Mouse (Mus musculus): Measurements from ENCODE around the gene Ddit4. TPM values are rescaled to one million over a fixed set of nuclear protein-coding genes. Genes with fewer than 3 reads are reported as not detected.

Gene Ddit4
- polyA plus RNA-seq, 1 experiment from 2014 or later = 4.2 TPM

DNA sequence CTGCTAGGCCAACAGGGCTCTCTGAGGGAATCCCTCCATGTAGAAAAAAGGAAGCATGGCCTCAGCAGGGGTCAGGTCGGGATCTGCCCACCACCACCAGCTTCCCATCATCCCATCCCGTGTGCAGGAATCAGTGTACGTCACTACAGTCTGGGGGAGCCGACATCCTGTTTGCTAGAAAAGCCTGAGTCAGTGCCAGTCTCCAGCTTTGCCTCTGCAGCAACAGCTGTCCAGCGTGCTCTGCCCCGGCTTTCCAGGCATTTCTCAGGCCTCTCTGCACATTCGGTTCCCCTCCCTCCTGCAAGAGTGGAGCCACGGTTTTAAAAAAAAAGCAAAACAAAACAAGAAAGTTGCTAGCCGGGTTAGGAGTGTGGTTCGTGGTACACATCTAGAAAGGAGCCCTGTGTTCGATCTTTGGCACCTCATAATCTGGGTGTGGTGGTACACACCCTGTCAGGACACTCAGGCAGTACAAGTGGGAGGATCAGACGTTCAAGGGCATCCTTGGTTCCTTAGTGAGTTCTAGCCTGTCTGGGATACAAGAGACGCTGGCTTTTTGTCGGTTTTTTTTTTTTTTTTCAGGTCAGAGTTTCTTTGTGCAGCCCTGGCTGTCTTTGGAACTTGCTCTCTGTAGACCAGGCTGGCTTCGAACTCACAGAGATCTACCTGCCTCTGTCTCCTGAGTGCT is 32.0 kb downstream of the Ddit4 start:
- Histone ChIP-seq H3K27me3 (ENCODE audit: control insufficient read depth, insufficient read depth, low read length) (no peaks in the 10 kb centered on the region), H3K27ac (ENCODE audit: low read depth, low read length) (no peak overlapping the region), H3K9ac (replicated peaks; ENCODE audit: low read depth, low read length) (no peak overlapping the region), H3K4me2 (ENCODE audit: low read depth, low read length) (no peak overlapping the region), H3K4me3 (ENCODE audit: low read depth, low read length) (no peak overlapping the region), H3K4me1 (ENCODE audit: control insufficient read depth, insufficient read depth, low read length) (peaks cover 16% of the 10 kb centered on the region), H3K36me3 (ENCODE audit: control insufficient read depth, insufficient read depth, low read length) (no peaks in the 10 kb centered on the region), H3K9me3 (ENCODE audit: control insufficient read depth, low read length) (no peaks in the 10 kb centered on the region)
- 51% methylated on average over 15 of the region's 15 CpGs for WGBS
- ATAC-seq (ENCODE audit: low read depth) = no peak

DNA sequence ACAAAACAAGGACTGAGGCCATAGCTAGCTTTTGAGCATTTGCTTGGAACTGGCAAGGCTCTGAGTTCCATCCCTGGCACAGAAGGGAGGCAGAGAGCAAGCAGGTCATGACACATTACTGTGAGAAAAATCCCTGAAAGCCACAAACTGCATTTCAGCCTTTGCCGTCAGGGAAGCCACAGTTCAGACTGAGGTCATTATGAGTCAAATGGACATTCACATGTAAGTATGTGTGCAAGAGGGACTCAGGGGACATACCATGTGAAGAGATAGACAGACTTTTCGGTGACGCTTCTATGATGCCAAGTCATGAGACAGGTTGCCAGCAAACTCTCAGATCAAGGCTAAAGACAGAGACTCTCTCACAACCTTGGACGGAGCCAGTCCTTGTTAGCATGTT is 33.5 kb downstream of the Ddit4 start:
- H3K27me3 ChIP-seq (ENCODE audit: control insufficient read depth, insufficient read depth, low read length) = no peaks in the 10 kb centered on the region
- 93% methylated on average over 4 of the region's 4 CpGs for WGBS
- H3K4me2 ChIP-seq (ENCODE audit: low read depth, low read length) = no peak overlapping the region
- no peaks in the 10 kb centered on the region for H3K36me3 ChIP-seq (ENCODE audit: control insufficient read depth, insufficient read depth, low read length)
- H3K9me3 ChIP-seq (ENCODE audit: control insufficient read depth, low read length) = no peaks in the 10 kb centered on the region
- peaks cover 16% of the 10 kb centered on the region for H3K4me1 ChIP-seq (ENCODE audit: control insufficient read depth, insufficient read depth, low read length)
- no peak overlapping the region for H3K4me3 ChIP-seq (ENCODE audit: low read depth, low read length)
- ATAC-seq (ENCODE audit: low read depth) = no peak
- no peak overlapping the region for H3K9ac ChIP-seq (replicated peaks; ENCODE audit: low read depth, low read length)
- H3K27ac ChIP-seq (ENCODE audit: low read depth, low read length) = no peak overlapping the region

DNA sequence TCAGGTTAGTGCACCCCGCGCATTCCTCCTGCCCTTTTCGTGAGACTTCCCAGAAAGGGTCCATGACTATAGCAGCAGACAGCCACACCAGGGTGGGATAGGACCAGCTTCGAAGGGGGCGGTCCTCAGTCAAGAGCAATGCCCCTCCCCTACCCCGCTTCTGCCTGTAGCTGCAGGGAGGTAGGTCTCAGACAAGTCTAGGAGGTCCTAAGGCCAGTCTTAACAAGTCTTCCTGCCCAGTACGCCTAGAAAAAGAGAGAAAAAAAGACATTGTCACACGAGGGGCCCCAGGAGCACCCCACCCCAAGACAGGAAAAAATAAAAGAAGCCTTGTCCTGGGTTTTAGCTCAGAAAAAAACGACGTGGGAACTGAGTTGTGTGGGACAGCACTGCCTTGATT is 35.0 kb downstream of the Ddit4 start:
- Histone ChIP-seq H3K9me3 (ENCODE audit: control insufficient read depth, low read length) (no peaks in the 10 kb centered on the region), H3K4me3 (ENCODE audit: low read depth, low read length) (no peak overlapping the region), H3K4me2 (ENCODE audit: low read depth, low read length) (peak overlapping the region; percentile 17; the same call in 1 of the 2 replicates), H3K27me3 (ENCODE audit: control insufficient read depth, insufficient read depth, low read length) (no peaks in the 10 kb centered on the region), H3K9ac (replicated peaks; ENCODE audit: low read depth, low read length) (no peak overlapping the region), H3K36me3 (ENCODE audit: control insufficient read depth, insufficient read depth, low read length) (no peaks in the 10 kb centered on the region), H3K27ac (ENCODE audit: low read depth, low read length) (no peak overlapping the region; the same call in 1 of the 2 replicates), H3K4me1 (ENCODE audit: control insufficient read depth, insufficient read depth, low read length) (peaks cover 15% of the 10 kb centered on the region)
- peak; percentile 54; the same call in 1 of the 2 replicates for ATAC-seq (ENCODE audit: low read depth)
- 2% methylated on average over 10 of the region's 10 CpGs for WGBS

DNA sequence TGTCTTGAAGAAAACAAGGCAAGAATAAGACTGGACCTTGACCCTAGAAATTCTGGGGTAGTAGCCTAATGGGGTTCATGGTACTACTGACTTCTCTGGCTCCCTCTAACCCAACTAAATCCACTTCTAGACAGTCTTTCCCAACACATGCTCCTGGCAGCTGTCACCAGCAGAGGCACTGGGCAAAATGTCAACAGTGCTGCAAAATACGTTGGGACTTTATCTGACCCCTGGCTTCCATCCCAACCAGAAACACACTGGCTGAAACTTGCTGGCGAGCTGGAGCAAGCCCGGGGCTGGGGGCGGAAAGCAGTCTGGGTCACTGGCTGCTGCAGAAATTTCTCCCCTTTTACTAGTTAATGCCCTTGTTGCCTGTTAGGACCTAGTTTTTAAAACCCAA is 35.5 kb downstream of the Ddit4 start:
- Histone ChIP-seq H3K4me2 (ENCODE audit: low read depth, low read length) (peak overlapping the region; percentile 17; the same call in 1 of the 2 replicates), H3K4me3 (ENCODE audit: low read depth, low read length) (no peak overlapping the region), H3K27me3 (ENCODE audit: control insufficient read depth, insufficient read depth, low read length) (no peaks in the 10 kb centered on the region), H3K27ac (ENCODE audit: low read depth, low read length) (no peak overlapping the region; the same call in 1 of the 2 replicates), H3K4me1 (ENCODE audit: control insufficient read depth, insufficient read depth, low read length) (peaks cover 14% of the 10 kb centered on the region), H3K36me3 (ENCODE audit: control insufficient read depth, insufficient read depth, low read length) (no peaks in the 10 kb centered on the region), H3K9ac (replicated peaks; ENCODE audit: low read depth, low read length) (no peak overlapping the region), H3K9me3 (ENCODE audit: control insufficient read depth, low read length) (no peaks in the 10 kb centered on the region)
- no peak for ATAC-seq (ENCODE audit: low read depth)
- WGBS = 12% methylated on average over 4 of the region's 4 CpGs

DNA sequence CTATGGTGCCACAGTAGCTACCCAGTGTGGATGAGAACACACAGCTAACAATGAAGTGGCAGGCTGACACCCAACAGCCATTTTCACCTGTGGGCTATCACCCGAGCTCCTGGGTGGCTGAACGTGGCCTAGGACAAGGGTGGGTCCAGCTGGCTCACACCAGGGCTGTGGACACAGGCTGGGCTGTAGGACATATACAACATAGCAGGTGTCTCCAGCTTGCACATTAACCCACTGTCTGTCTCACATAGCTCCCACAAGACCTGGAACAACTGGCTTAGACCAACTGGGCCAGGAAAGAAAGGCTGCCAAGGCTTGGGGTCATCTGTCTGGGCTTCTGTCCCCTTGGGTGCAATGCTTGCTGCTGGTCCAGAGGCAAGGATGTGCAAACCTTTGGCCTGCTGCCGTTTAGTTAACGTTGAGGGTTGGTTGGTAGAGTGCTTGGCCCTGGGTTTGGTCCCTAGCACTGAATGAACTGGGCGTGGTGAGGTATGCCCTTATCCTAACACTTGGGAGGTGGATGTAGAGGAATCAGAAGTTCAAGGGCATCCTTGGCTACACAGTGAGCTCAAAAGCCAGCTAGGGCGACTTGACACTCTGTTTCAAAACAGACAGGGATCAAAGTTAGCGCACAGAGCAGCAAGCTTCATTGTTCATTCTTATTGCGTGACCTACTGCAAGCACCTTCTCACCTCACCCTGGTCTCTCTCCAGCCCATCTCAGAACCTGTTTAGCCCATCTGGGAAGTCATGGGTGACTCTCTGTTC is 36.3 kb downstream of the Ddit4 start:
- Histone ChIP-seq H3K36me3 (ENCODE audit: control insufficient read depth, insufficient read depth, low read length) (no peaks in the 10 kb centered on the region), H3K9me3 (ENCODE audit: control insufficient read depth, low read length) (no peaks in the 10 kb centered on the region), H3K4me3 (ENCODE audit: low read depth, low read length) (no peak overlapping the region), H3K9ac (replicated peaks; ENCODE audit: low read depth, low read length) (no peak overlapping the region), H3K27ac (ENCODE audit: low read depth, low read length) (no peak overlapping the region), H3K4me2 (ENCODE audit: low read depth, low read length) (no peak overlapping the region), H3K27me3 (ENCODE audit: control insufficient read depth, insufficient read depth, low read length) (no peaks in the 10 kb centered on the region), H3K4me1 (ENCODE audit: control insufficient read depth, insufficient read depth, low read length) (peaks cover 8% of the 10 kb centered on the region; the same call in 1 of the 2 replicates)
- 90% methylated on average over 8 of the region's 8 CpGs for WGBS
- no peak for ATAC-seq (ENCODE audit: low read depth)

DNA sequence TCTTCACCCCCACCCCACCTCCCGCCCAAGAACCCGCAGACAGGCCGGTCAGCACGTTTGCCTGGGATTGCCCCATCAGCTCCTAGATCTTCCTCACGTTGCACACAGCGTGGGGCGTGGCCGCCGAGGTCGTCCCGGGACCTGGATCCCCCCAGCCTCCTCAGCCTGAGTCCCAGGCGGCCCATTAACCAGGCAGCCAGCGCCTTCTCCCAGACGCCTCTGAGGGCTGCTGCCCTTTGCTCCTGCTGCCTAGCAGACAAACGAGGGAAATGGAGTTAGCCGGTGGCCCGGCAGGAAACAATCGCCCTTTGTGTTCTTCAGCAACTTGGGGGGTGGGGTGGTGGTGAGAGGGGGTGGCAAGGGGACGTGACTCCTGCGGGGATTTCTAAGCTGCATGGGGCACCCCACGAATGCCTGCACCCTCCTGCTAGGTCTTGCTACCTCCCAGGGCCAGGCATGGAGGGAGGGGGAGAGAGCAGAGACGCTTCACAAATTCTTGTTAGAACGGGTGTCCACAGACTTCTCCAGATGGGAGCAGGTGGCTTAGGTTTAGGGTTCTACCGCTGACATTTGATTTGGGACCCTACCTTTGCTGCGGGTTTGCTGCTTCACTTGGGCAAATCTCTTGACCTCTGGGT is 40.0 kb downstream of the Ddit4 start:
- no peaks in the 10 kb centered on the region for H3K36me3 ChIP-seq (ENCODE audit: control insufficient read depth, insufficient read depth, low read length)
- no peak overlapping the region for H3K4me3 ChIP-seq (ENCODE audit: low read depth, low read length)
- no peaks in the 10 kb centered on the region for H3K27me3 ChIP-seq (ENCODE audit: control insufficient read depth, insufficient read depth, low read length)
- WGBS = 3% methylated on average over 25 of the region's 25 CpGs
- H3K27ac ChIP-seq (ENCODE audit: low read depth, low read length) = no peak overlapping the region
- peaks cover 16% of the 10 kb centered on the region for H3K4me1 ChIP-seq (ENCODE audit: control insufficient read depth, insufficient read depth, low read length)
- H3K9me3 ChIP-seq (ENCODE audit: control insufficient read depth, low read length) = no peaks in the 10 kb centered on the region
- H3K4me2 ChIP-seq (ENCODE audit: low read depth, low read length) = peak overlapping the region; percentile 30; the same call in 1 of the 2 replicates
- 0 out of 2 replicates have a peak overlapping the region, but pooled peaks have one; percentile 16 for H3K9ac ChIP-seq (replicated peaks; ENCODE audit: low read depth, low read length)
- 0 out of 2 replicates have a peak, but pooled peaks have one; percentile 10 for ATAC-seq (ENCODE audit: low read depth)

DNA sequence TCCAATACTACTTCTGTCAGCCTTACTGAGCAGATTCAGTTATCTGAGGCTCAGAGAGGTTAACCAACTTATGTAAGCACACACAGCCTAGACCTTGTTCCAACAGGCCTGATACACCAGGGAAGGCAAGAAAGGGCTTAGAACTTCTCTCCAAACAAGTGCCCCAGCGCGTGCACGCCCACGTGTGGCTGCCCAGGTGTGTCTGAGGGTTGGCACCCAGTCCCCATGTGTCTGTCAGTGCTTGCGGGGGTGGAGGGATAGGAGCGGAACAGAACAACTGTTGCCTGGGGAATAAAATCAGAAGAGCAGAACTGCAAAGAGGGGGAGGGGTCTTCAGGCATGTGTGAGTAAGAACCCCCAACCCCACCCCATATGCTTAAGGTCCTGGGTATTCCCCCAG is 40.5 kb downstream of the Ddit4 start:
- no peak overlapping the region for H3K9ac ChIP-seq (replicated peaks; ENCODE audit: low read depth, low read length)
- peak; percentile 15; the same call in 1 of the 2 replicates for ATAC-seq (ENCODE audit: low read depth)
- no peaks in the 10 kb centered on the region for H3K27me3 ChIP-seq (ENCODE audit: control insufficient read depth, insufficient read depth, low read length)
- peaks cover 14% of the 10 kb centered on the region for H3K4me1 ChIP-seq (ENCODE audit: control insufficient read depth, insufficient read depth, low read length)
- peak overlapping the region; percentile 30; the same call in 1 of the 2 replicates for H3K4me2 ChIP-seq (ENCODE audit: low read depth, low read length)
- 34% methylated on average over 6 of the region's 6 CpGs for WGBS
- no peaks in the 10 kb centered on the region for H3K9me3 ChIP-seq (ENCODE audit: control insufficient read depth, low read length)
- no peaks in the 10 kb centered on the region for H3K36me3 ChIP-seq (ENCODE audit: control insufficient read depth, insufficient read depth, low read length)
- no peak overlapping the region for H3K4me3 ChIP-seq (ENCODE audit: low read depth, low read length)
- no peak overlapping the region for H3K27ac ChIP-seq (ENCODE audit: low read depth, low read length)

DNA sequence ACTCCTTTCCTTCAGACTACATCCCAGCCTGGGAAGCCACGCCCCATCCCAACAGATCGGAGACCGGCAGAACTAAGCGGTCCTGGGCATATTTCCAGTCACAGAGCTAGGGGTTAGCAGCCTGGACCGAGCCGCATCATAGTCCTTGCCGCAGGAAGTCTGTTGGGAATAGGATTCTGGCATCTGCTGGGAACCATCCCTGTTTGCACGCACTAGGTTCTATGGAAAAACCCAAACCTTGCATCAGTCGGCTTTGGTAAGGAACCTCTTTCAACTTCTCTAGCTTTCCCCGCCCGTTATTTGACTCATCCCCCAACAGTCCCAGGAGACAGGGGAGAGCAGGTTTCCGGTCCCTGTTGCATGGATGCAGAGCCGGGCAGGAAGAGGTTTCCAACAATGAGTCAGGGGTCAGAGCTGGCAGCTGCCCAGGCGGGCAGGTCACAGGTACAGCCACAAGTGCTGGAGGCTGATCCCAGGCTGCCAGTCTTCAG is 42.2 kb downstream of the Ddit4 start:
- WGBS = 11% methylated on average over 14 of the region's 14 CpGs
- Histone ChIP-seq H3K4me2 (ENCODE audit: low read depth, low read length) (no peak overlapping the region; the same call in 1 of the 2 replicates), H3K27me3 (ENCODE audit: control insufficient read depth, insufficient read depth, low read length) (no peaks in the 10 kb centered on the region), H3K27ac (ENCODE audit: low read depth, low read length) (no peak overlapping the region), H3K9me3 (ENCODE audit: control insufficient read depth, low read length) (no peaks in the 10 kb centered on the region), H3K4me3 (ENCODE audit: low read depth, low read length) (no peak overlapping the region), H3K36me3 (ENCODE audit: control insufficient read depth, insufficient read depth, low read length) (no peaks in the 10 kb centered on the region), H3K4me1 (ENCODE audit: control insufficient read depth, insufficient read depth, low read length) (peaks cover 14% of the 10 kb centered on the region), H3K9ac (replicated peaks; ENCODE audit: low read depth, low read length) (no peak overlapping the region)
- peak; percentile 7; the same call in 1 of the 2 replicates for ATAC-seq (ENCODE audit: low read depth)

Data from neural tube, embryonic 14.5 days (tissue).